Mouse (Mus musculus) mature B cell (primary cell): ENCODE measurements around the gene Ablim1.

Source experiments
- in situ Hi-C: fragments of 300-500 bp; cut with MboI; formaldehyde crosslinking; loops from 2 replicates; pipeline ENCODE4 v1.14.3; 2019

Ablim1 gene

DNA sequence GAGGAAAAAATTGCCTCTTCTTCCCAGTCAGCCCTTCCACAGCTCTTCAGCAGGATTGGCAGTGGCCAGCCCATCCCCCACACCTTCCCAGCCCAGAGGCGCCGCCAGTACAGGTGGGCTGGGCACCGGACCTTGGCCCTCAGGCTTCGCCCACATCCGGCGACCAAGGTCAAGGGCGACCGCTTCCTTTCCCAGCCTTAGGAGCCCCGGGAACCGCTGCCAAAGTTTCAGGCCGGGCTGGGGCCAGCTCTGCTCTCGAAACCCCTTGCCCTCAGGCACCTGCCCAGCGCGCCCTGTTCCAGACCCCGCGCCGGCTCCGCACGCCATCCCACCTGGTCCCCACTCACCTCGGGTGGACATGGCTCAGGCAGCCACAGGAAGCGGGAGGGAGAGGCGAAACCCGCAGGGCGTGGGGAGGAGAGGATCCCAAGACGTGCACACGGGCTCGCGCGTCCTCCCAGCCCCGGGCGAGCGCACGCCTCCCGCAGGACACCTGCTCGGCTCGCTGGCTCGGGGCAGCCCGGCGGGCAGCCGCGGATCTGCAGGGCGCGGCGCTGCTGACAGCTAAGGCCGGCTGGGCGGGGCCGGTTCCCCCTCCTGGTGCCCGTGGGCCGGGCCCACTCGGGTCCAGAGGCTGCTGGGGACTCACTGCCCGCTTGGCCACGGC is at the start of gene Ablim1:
Ablim1 (minus strand) TSS at position 574 of the 667 bp plus-strand sequence.
- in situ Hi-C loops = no loop called here

DNA sequence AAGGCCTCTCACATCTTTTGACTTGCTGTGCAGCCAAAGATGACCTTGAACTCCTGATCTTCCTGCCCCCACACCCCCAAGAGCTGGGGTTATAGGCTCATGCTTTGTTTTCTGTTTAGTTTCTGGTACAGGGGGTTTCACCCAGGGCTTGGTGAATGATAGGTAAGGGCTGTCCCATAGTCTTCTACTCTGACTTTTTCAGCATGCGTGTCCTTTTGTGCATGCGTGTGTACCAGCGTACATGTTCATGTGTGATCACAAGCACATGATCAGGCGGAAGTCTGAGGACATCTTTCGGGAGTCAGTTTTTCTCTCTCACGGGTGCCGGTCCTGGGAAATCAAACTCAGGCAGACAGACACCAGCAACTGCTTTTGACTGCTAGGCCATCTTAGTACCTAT is 48.8 kb upstream of the Ablim1 start:
- in situ Hi-C loops = no loop called here

GRCm38 (mm10) chr19:57363076-57363475 is 48.4 kb upstream of the Ablim1 start:
- in situ Hi-C loops = no loop called here

DNA sequence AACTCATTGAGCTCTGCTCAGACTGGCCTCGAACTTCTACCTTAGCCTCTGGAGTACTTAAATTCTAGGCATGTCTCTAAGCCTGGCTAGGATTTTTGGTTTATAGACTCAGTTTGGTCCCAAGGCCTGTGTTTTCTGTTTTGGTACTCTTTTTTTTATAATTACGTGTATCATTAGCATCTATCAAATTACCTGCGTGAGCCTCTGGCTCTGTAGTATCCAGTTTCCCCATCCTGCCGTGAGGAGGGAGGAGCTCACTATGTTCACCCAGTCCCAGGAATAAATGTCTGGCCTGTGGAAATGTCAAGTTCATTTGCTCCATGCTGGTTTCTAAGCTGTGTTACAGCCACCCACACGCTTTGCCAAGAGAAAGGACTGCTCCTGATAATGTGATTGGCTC is 47.9 kb upstream of the Ablim1 start:
- in situ Hi-C loops = no loop called here

DNA sequence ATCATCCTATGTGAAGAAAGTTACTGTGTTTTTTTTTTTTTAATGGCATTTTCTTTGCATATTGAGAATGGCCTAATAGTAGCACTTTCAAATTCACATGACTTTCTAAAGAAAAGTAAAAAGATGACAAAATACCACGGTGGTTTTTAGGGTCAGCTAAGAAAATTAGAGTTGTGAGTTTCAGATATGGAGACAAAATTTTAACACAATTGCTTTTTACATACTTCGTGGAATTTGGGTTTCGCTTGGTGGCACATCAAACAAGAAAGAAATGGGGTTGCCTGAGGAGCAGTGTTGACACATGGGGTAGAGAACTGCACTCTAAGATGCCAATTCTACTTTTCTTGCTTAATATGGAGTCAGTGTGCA is 47.2 kb upstream of the Ablim1 start:
- in situ Hi-C loops = no loop called here

DNA sequence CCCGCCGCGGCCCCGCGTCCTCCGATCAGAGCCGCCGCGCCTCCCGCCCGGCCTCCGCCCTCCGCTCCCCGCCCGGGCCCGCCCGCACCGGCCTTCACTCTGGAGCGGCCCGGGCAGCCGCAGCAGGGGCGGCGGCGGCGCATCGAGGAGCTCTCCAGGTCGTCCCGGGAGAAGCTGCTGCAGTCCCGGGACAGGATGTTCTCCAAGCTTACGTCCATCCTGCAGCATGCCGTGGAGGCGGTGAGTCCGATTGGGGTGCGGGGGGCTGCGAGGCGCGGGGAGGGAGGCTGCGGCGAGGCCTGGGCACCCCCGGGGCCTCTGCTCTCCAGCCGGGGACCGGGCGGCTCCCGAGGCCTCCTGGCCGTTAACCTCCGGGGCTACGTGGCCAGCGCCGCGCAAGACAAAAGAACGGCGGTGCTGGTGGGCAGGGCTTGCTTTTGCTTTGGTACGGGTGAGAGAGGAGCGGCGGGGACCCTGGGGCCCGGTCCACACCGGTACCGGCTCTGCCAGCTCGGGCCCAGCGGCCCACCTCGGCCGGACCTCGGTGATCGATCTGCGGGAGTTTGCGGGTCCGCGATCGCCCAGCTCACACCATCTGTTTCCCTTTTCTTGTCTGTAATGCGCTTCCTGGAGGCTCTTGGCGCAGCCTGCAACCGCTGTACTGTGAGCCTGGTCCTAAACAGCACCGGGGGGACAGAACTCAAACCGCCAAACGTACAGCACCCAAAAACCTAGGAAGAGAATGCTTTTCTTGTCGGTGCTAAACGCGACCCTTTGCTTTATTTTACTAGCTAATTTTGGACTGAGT is 46.6 kb upstream of the Ablim1 start:
- in situ Hi-C loops = no loop called here

GRCm38 (mm10) chr19:57360341-57361130 is 45.8 kb upstream of the Ablim1 start, which contains the start of gene Fam160b1:
Fam160b1 (plus strand) TSS chr19:57360680.
- in situ Hi-C loops = no loop called here

GRCm38 (mm10) chr19:57359701-57360326 is 45.1 kb upstream of the Ablim1 start:
- in situ Hi-C loops = loop anchor here (10.0 kb wide), 1 partner anchor 205 kb away; no protein-coding TSS in a partner anchor

GRCm38 (mm10) chr19:57358836-57359598 is 44.3 kb upstream of the Ablim1 start:
- in situ Hi-C loops = loop anchor here (10.0 kb wide), 1 partner anchor 204 kb away; no protein-coding TSS in a partner anchor

- in situ Hi-C loops = loop anchor here (10.0 kb wide), 1 partner anchor 204 kb away; no protein-coding TSS in a partner anchor
These were observed 43.6 kb upstream of the Ablim1 start for GRCm38 (mm10) chr19:57358322-57358721.

- in situ Hi-C loops = loop anchor here (10.0 kb wide), 1 partner anchor 203 kb away; no protein-coding TSS in a partner anchor
These were observed 43.1 kb upstream of the Ablim1 start for GRCm38 (mm10) chr19:57357811-57358210.

DNA sequence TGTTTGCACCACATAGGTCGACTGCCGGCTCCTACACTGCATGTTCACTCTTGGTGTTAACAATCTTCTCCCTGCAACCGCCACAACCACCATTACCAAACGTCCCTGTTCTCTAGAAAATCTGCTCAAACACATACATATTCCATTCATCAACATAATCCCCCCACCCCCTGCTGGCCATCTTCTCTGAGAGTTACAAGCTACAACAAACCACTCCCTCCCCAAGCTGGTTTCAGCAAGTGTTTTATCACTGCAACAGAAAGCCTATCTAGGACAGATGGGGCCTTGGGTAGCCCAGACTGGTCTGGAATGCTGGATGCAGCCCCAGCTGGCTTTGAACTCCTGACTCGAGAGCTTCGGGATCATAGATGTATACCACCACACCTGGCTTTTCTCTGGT is 42.5 kb upstream of the Ablim1 start:
- in situ Hi-C loops = loop anchor here (10.0 kb wide), 1 partner anchor 202 kb away; no protein-coding TSS in a partner anchor

DNA sequence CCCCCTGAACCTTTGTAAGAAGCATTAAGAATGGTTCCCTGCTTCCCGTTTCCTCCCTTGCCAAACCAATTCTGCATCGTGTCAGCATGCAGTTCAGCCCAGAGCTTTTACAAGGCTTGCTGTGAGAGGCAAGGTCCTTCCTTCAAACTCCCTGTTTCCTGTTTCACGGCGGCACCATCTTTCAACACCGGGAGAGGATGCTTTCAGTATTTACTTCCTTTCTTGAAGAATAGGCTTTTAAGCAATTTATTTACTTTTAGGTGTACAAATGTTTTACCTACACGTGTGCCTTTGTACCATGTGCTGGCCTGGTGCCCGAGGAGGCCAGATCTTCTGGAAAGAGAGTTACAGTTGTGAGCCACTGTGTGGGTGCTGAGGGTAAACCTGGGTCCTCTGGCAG is 41.6 kb upstream of the Ablim1 start:
- in situ Hi-C loops = loop anchor here (10.0 kb wide), 1 partner anchor 201 kb away; no protein-coding TSS in a partner anchor

GRCm38 (mm10) chr19:57355451-57356251 is 40.9 kb upstream of the Ablim1 start:
- in situ Hi-C loops = loop anchor here (10.0 kb wide), 1 partner anchor 201 kb away; no protein-coding TSS in a partner anchor

DNA sequence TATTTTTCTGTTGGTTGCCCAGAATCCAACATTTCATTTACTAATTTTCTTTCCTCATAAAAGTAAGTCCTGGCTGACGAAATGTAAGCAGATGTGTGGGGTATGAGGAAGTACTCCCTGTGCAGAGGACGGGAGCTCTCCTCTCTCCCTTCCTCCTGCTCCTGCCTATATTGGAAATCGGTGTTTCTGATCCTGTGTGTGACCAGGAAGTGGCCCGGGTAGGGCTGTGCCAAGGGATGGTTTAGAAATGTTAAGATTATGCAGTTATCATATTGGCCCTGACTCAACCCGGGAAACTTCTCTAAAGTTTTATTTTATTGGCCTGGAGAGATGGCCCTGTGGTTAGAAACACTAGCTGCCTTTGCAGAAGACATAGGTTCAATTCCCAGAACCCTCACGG is 40.0 kb upstream of the Ablim1 start:
- in situ Hi-C loops = loop anchor here (10.0 kb wide), 1 partner anchor 200 kb away; no protein-coding TSS in a partner anchor

GRCm38 (mm10) chr19:57354050-57354449 is 39.3 kb upstream of the Ablim1 start:
- in situ Hi-C loops = loop anchor here (10.0 kb wide), 1 partner anchor 199 kb away; no protein-coding TSS in a partner anchor

DNA sequence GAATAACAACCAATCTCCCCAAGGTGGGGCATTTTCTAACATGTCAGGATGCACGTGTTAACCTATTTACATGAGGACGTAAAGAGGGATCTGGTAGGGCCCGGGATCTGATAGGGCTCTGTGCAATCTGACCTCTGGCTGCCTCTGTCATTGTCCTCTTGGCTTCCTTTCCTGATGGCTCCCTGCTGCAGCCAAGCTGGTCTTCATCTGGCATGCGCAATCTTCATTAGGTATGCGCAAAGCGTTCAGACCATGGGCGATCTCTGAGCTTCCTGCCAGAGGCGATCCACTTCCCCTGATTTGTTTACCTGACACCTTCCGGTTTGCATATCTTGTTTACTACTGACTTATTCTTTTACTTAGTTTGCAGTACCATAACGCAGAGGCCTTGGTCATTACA is 38.5 kb upstream of the Ablim1 start:
- in situ Hi-C loops = loop anchor here (10.0 kb wide), 1 partner anchor 198 kb away; no protein-coding TSS in a partner anchor

- in situ Hi-C loops = loop anchor here (10.0 kb wide), 1 partner anchor 198 kb away; no protein-coding TSS in a partner anchor
These were observed 37.7 kb upstream of the Ablim1 start for GRCm38 (mm10) chr19:57352337-57352935.

DNA sequence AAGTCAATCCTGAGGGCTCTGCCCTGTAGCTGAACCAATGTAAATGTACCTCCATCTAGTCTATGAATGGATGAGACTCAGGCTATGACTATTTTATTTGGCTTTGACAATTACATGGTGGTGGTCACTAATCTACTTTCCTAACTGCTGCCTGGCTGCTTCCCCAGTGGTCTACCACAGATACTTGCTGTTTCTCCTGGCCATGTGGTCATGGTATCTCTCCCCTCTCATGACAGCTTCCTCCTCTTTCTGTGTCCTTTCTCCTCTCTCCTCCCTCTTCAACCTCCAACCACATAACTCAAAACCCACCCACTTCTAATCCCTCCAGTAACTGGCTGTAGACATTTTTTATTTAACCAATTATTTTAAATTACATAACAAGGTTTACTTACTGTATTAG is 34.4 kb upstream of the Ablim1 start:
- in situ Hi-C loops = no loop called here
